Mouse (Mus musculus) ES-Bruce4 (cell line): ENCODE data around the gene Tmem177.

Source experiments
- CTCF ChIP-seq: IDR thresholded peaks from one replicate; pipeline ENCODE4 v1.8.1; 2011; ENCODE audit warnings: low read depth, low read length
- EP300 ChIP-seq: IDR thresholded peaks from 2 replicates; pipeline ENCODE4 v1.6.1; 2011; ENCODE audit warnings: low read depth, low read length; ENCODE audit not compliant: insufficient read depth

DNA sequence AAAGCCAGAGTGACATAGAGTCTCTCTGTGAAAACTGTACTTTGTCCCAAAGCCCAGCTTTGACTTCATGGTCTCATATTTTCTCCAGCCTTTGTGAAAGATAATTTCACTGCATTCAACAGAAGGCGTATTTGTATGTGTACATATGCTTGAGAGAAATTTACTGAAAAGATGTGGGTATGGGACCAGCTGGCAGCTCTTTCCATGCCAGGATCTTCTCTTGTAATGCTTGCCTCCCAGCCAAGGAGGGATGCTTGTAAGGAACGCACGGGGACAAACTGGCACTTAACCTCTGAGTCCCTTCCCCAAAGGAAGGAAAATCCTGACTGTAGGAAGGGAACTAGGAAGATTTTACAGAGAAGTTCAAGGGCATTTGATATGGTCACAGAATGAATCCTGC, 28.7 kb downstream of the Tmem177 start:
- TF ChIP-seq CTCF (no peak), EP300 (no peak)
